Mouse (Mus musculus) hindbrain, embryonic 13.5 days (tissue): ENCODE measurements around the gene Traf7. TPM values are rescaled to one million over a fixed set of nuclear protein-coding genes. Genes with fewer than 3 reads are reported as not detected.

ENCODE experiments used
- ATAC-seq: fragments of 200-750 bp; cut with Nextera tagmentation; 2 replicates; pipeline ENCODE4 v1.8.0; 2017; ENCODE audit warnings: moderate TSS enrichment; ENCODE audit not compliant: low FRiP score
- H3K27ac ChIP-seq: fragments of 300-500 bp; sonication (generic); 2 replicates; pipeline ENCODE4 v1.5.1; 2015; ENCODE audit warnings: inconsistent platforms, mild to moderate bottlenecking, moderate library complexity
- H3K27me3 ChIP-seq: fragments of 300-500 bp; sonication (generic); 2 replicates; pipeline ENCODE4 v1.6.1; 2015; ENCODE audit warnings: mild to moderate bottlenecking, inconsistent platforms
- H3K36me3 ChIP-seq: fragments of 300-500 bp; sonication (generic); 2 replicates; pipeline ENCODE4 v1.6.1; 2015; ENCODE audit warnings: mild to moderate bottlenecking, inconsistent platforms
- H3K4me1 ChIP-seq: fragments of 300-500 bp; sonication (generic); replicated peaks from 2 replicates; pipeline ENCODE4 v1.6.1; 2015; ENCODE audit warnings: inconsistent platforms
- H3K4me2 ChIP-seq: fragments of 300-500 bp; sonication (generic); 2 replicates; pipeline ENCODE4 v1.6.1; 2015; ENCODE audit warnings: inconsistent platforms, mild to moderate bottlenecking, moderate library complexity
- H3K4me3 ChIP-seq: fragments of 300-500 bp; sonication (generic); 2 replicates; pipeline ENCODE4 v1.5.1; 2015; ENCODE audit warnings: mild to moderate bottlenecking, inconsistent platforms
- H3K9ac ChIP-seq: fragments of 300-500 bp; sonication (generic); 2 replicates; pipeline ENCODE4 v1.6.1; 2015; ENCODE audit warnings: mild to moderate bottlenecking, inconsistent platforms
- H3K9me3 ChIP-seq: fragments of 300-500 bp; sonication (generic); 2 replicates; pipeline ENCODE4 v1.6.1; 2016; ENCODE audit warnings: inconsistent platforms
- WGBS: fragments of 180-500 bp; shearing (Covaris S2); methylation state at CpG from one replicate; pipeline ENCODE4 v1.1.7; 2015; 5-methylcytosine and 5-hydroxymethylcytosine counted together
- polyA plus RNA-seq: library from polyadenylated mRNA; unstranded; fragments of >200 nt; fragmentation: Nextera tagmentation; extraction: Ambion mirVana; gene quantifications from 2 replicates; pipeline ENCODE4 v1.2.1, GENCODE M21; 2015

The Traf7 gene
- polyA plus RNA-seq, 1 experiment from 2014 or later = 89.9 TPM

- H3K27ac ChIP-seq = no peak overlapping the region
- H3K9me3 ChIP-seq = no peaks in the 10 kb centered on the region
- H3K9ac ChIP-seq = no peak overlapping the region
- H3K27me3 ChIP-seq = no peaks in the 10 kb centered on the region
- peak overlapping the region; percentile 73; the same call in 1 of the 2 replicates for H3K4me2 ChIP-seq
- 33% methylated on average over 1 of the region's 1 CpGs for WGBS
- peaks cover 29% of the 10 kb centered on the region for H3K36me3 ChIP-seq
- H3K4me1 ChIP-seq = peaks cover 25% of the 10 kb centered on the region
- ATAC-seq = no peak
- peak overlapping the region; percentile 74 for H3K4me3 ChIP-seq
Observed at GRCm38 (mm10) chr17:24479431-24479830, 48.3 kb downstream of the Traf7 start.

GRCm38 (mm10) chr17:24478663-24479380 is 48.9 kb downstream of the Traf7 start, which contains the start of gene Mlst8:
Gene Mlst8 (minus strand): TSS chr17:24479078.
- peak within 1 kb of the TSS; percentile 73 for H3K4me2 ChIP-seq
- H3K4me3 ChIP-seq = peak within 1 kb of the TSS; percentile 74
- peak within 1 kb of the TSS; percentile 86 for H3K9ac ChIP-seq
- WGBS = under 1% methylated on average over 48 of the region's 48 CpGs
- peaks cover 35% of the 10 kb centered on the region for H3K36me3 ChIP-seq
- H3K27ac ChIP-seq = peak within 1 kb of the TSS; percentile 98
- H3K27me3 ChIP-seq = no peaks in the 10 kb centered on the region
- peak; percentile 93 for ATAC-seq
- peaks cover 32% of the 10 kb centered on the region for H3K4me1 ChIP-seq
- H3K9me3 ChIP-seq = no peaks in the 10 kb centered on the region

DNA sequence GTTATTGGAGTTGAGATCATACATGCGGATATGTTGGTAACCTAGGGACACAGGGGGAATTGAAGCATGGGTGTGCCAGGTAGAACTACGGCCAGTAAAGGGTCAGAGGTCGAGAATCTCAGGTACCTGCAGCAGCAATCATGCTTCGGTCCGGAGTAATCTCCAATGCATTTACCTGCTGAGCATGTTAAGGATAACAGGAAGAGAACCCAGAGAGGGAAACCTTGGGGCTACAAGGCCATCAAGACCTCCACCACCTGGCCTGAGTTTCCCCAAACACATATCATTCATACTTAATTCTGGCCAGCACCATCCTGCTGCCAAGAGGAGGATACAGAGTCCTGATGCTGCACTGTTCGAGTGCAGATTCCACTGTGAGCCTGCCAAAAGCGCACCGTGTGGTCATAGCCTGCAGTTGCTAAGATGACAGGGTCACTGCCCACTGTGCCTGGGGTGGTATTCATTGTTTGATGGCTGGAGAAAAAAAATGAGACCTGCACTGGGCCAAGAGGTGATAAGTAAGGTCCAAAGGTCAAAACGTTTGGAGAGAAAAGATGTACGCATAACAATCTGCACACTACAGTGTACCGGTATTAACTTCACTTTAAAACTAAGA is 49.6 kb downstream of the Traf7 start:
- Histone ChIP-seq H3K27ac (peak overlapping the region; percentile 98), H3K4me2 (peak overlapping the region; percentile 73), H3K4me3 (peak overlapping the region; percentile 74), H3K36me3 (peaks cover 39% of the 10 kb centered on the region), H3K27me3 (no peaks in the 10 kb centered on the region), H3K4me1 (peaks cover 38% of the 10 kb centered on the region), H3K9ac (peak overlapping the region; percentile 86), H3K9me3 (no peaks in the 10 kb centered on the region)
- WGBS = 54% methylated on average over 11 of the region's 11 CpGs
- ATAC-seq = peak; percentile 12; the same call in 1 of the 2 replicates

DNA sequence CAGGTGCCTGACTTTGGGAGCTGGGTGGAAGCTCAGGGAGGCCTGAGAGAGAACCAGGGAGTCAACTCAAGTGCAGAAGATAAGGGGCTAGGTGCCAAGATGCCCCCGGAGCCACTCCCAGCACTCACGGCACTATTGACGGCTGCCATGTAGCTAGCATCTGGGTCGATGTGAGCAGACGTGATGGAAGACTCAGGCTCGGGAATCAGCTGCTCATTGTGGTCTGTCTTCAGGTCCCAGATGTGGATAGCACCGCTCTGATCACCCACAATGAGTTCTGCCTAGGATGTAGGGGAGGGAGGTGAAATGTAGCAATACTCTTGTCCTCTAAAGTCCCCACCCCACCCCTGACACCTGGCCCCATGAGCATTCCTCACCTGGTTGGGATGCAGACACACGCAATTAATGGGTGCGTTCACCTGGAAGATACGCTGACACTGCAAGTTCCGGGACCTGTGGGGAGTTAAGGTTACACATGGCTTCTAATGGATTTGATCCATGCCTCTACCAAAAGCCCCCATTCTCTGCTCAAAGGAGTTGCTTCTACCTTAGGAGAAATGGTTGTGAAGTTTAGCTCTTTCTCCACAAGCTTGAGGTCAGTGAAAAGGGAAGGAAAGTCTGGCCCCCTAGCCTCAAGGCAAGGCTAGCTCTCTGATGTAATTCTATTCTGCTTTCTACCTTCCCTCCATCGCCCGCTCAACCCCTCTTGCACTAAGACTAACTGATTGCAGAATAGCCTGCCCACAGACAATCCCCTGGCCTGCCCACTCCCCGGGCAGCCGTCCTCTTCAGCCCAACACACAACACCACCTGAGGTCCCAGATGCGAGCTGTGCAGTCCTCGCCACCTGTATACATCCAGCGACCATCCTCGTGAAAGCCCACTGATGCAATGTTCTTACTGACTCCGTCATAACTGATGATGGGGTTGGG is 50.4 kb downstream of the Traf7 start:
- H3K27ac ChIP-seq = no peak overlapping the region
- H3K4me3 ChIP-seq = 0 out of 2 replicates have a peak overlapping the region, but pooled peaks have one; percentile 74
- H3K9me3 ChIP-seq = no peaks in the 10 kb centered on the region
- H3K9ac ChIP-seq = peak overlapping the region; percentile 86
- H3K4me2 ChIP-seq = peak overlapping the region; percentile 73
- no peak for ATAC-seq
- WGBS = 93% methylated on average over 20 of the region's 20 CpGs
- peaks cover 39% of the 10 kb centered on the region for H3K36me3 ChIP-seq
- H3K27me3 ChIP-seq = no peaks in the 10 kb centered on the region
- peaks cover 46% of the 10 kb centered on the region for H3K4me1 ChIP-seq

DNA sequence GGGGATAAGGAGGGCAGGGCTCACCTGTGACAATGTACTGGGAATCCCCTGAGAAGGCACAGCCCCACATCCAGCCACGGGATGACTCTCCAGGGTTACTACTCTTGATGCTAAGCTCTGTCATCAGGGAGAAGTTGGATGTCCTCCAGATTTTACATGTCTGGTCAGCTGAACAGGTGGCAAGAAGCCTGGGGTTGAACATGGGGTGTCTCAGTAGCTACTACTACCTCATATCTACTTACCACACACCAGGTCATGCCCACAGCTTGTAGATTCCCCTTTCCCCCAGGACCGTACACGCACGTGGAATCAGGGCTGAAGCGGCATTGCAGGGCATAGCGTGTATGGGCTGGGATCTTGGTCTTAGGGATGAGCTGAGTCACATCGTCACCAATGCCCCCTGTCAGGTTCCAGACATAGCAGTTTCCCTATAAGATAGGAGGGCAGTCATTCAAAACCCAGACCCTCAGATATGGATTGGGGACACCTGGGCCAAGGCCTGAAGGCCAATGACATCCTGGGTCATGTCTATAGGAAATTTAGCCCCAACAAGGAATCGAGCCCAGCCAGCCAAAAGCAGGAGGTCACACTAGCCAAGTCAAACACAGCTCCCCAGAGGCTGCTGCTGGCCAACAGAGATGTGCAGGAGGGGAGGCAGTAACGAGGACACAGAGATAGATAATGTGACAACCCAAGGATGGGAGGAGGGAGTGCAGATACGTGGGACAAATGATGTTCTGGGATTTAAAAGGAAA is 51.5 kb downstream of the Traf7 start:
- peaks cover 39% of the 10 kb centered on the region for H3K36me3 ChIP-seq
- no peaks in the 10 kb centered on the region for H3K9me3 ChIP-seq
- 90% methylated on average over 10 of the region's 10 CpGs for WGBS
- H3K27me3 ChIP-seq = no peaks in the 10 kb centered on the region
- no peak overlapping the region for H3K27ac ChIP-seq
- no peak overlapping the region for H3K4me2 ChIP-seq
- 0 out of 2 replicates have a peak overlapping the region, but pooled peaks have one; percentile 19 for H3K9ac ChIP-seq
- ATAC-seq = no peak
- peaks cover 57% of the 10 kb centered on the region for H3K4me1 ChIP-seq
- H3K4me3 ChIP-seq = no peak overlapping the region

DNA sequence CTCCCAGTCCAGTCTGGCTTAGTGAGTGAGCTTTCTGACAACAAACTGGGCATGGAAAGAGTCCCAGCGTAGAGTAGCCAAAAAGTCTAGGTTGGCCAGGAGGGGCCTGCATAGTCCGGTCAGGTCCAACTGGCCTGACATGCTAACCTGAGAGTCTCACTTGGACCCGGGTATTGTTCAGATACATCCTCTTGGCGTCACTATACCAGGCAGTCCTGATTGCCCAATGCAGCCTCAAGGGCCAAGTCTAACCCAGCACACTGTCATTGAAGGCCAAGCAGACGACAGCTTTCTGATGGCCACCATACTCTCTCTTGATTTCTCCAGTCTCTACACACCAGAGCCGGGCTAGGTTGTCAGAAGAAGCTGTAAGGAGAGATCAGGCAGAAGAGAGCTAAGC is 52.2 kb downstream of the Traf7 start:
- H3K4me1 ChIP-seq = peaks cover 63% of the 10 kb centered on the region
- 91% methylated on average over 6 of the region's 6 CpGs for WGBS
- H3K9me3 ChIP-seq = no peaks in the 10 kb centered on the region
- no peak overlapping the region for H3K27ac ChIP-seq
- H3K9ac ChIP-seq = no peak overlapping the region
- peaks cover 39% of the 10 kb centered on the region for H3K36me3 ChIP-seq
- H3K4me3 ChIP-seq = no peak overlapping the region
- no peaks in the 10 kb centered on the region for H3K27me3 ChIP-seq
- no peak for ATAC-seq
- H3K4me2 ChIP-seq = no peak overlapping the region

DNA sequence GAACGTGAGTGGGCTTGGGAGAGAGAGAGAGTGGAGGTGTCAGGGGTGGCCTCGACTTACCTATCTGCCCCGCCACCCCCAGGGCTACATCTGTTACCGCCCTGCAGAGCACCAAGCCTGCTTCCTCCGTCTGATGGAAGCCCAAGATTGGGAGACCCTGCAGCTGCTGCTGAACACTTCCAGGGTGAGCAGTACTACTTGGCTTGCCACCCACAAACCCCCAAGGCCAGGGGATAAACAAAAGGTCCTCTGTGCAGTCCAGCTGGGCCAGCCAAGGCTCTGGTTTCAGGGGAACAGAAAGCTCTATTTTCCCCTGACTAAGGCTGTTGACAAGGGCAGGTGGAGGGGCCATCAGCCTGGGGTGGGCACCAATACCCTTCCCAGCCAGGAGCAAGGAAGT is 53.2 kb downstream of the Traf7 start:
- Histone ChIP-seq H3K36me3 (peaks cover 39% of the 10 kb centered on the region), H3K27me3 (no peaks in the 10 kb centered on the region), H3K4me1 (peaks cover 56% of the 10 kb centered on the region), H3K9ac (0 out of 2 replicates have a peak overlapping the region, but pooled peaks have one; percentile 19), H3K4me2 (no peak overlapping the region), H3K9me3 (no peaks in the 10 kb centered on the region), H3K4me3 (no peak overlapping the region), H3K27ac (no peak overlapping the region)
- WGBS = 88% methylated on average over 5 of the region's 5 CpGs
- no peak for ATAC-seq

GRCm38 (mm10) chr17:24473612-24474275 is 54.0 kb downstream of the Traf7 start, which contains the start of gene Bricd5:
Gene Bricd5 (plus strand): TSS chr17:24473884.
- no peaks in the 10 kb centered on the region for H3K9me3 ChIP-seq
- H3K4me3 ChIP-seq = no peak within 1 kb of the TSS
- H3K27ac ChIP-seq = no peak within 1 kb of the TSS
- H3K4me2 ChIP-seq = peak within 1 kb of the TSS; percentile 100
- WGBS = 79% methylated on average over 6 of the region's 6 CpGs
- peaks cover 39% of the 10 kb centered on the region for H3K36me3 ChIP-seq
- no peak for ATAC-seq
- peaks cover 54% of the 10 kb centered on the region for H3K4me1 ChIP-seq
- H3K9ac ChIP-seq = peak within 1 kb of the TSS; percentile 96
- no peaks in the 10 kb centered on the region for H3K27me3 ChIP-seq

DNA sequence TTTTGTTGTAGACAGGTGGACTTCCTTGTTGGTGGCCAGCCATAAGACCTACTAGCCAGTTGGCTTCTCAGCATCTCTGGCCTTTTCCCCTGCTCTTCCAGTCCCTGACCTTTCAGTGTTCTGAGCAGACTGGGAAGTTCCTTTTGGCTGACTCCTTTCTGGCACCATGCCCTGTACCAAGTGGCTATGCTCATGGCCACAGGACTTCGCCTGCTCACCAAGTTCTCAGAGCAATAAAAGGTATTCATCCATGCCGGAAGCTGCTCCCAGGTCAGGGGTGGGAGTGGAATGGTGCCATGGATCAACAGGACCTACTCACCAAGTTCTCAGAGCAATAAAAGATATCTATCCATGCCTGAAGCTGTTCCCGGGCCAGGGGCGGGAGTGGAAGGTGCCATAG is 55.2 kb downstream of the Traf7 start:
- H3K9me3 ChIP-seq = no peaks in the 10 kb centered on the region
- WGBS = 87% methylated on average over 4 of the region's 4 CpGs
- H3K4me2 ChIP-seq = peak overlapping the region; percentile 100
- H3K36me3 ChIP-seq = peaks cover 39% of the 10 kb centered on the region
- H3K27ac ChIP-seq = no peak overlapping the region
- H3K4me3 ChIP-seq = peak overlapping the region; percentile 79
- peaks cover 44% of the 10 kb centered on the region for H3K4me1 ChIP-seq
- no peaks in the 10 kb centered on the region for H3K27me3 ChIP-seq
- ATAC-seq = no peak
- peak overlapping the region; percentile 96; the same call in 1 of the 2 replicates for H3K9ac ChIP-seq

DNA sequence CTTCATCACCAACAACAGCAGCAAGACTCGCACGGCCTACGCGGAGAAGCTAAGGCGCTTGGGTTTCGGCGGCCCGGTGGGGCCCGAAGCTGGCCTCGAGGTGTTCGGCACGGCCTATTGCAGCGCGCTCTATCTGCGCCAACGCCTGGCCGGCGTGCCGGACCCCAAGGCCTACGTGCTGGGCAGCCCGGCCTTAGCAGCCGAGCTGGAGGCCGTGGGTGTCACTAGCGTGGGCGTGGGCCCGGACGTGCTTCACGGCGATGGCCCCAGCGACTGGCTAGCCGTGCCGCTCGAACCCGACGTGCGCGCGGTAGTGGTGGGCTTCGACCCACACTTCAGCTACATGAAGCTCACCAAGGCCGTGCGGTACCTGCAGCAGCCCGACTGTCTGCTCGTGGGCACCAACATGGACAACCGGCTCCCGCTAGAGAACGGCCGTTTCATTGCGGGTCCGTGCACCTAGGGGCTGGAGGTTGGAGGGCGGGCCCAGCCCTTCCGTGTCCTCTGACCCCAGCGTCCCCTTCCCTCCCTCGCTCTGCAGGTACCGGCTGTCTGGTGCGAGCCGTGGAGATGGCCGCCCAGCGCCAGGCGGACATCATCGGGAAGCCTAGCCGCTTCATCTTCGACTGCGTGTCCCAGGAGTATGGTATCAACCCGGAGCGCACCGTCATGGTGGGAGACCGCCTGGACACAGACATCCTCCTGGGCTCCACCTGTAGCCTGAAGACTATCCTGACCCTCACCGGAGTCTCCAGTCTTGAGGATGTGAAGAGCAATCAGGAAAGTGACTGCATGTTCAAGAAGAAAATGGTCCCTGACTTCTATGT is 56.8 kb downstream of the Traf7 start:
- H3K27me3 ChIP-seq = no peaks in the 10 kb centered on the region
- ATAC-seq = peak; percentile 33
- peak overlapping the region; percentile 100 for H3K4me2 ChIP-seq
- peaks cover 40% of the 10 kb centered on the region for H3K4me1 ChIP-seq
- peak overlapping the region; percentile 92 for H3K27ac ChIP-seq
- peaks cover 25% of the 10 kb centered on the region for H3K36me3 ChIP-seq
- WGBS = under 1% methylated on average over 67 of the region's 68 CpGs
- H3K9ac ChIP-seq = peak overlapping the region; percentile 96
- peak overlapping the region; percentile 79 for H3K4me3 ChIP-seq
- H3K9me3 ChIP-seq = no peaks in the 10 kb centered on the region
